Mouse (Mus musculus): ENCODE results near the gene Rad51c. TPM values are rescaled to one million over a fixed set of nuclear protein-coding genes. Genes with fewer than 3 reads are reported as not detected.
A peak's percentile ranks its signal among the peaks of the same experiment; 100 is the strongest.
"Not testable (repeated sequence)": the region's sequence is repeated elsewhere in the genome, so short reads cannot be mapped to it uniquely, and the experiment has no call there.

Gene Rad51c
- total and polyA plus RNA-seq, 3 experiments, result 4.8 to 6.8 (median 6.3) TPM

- no peak overlapping the region for H3K27ac ChIP-seq (ENCODE audit: insufficient read depth, low read depth)
- no peaks in the 10 kb centered on the region for H3K36me3 ChIP-seq (replicated peaks in 1 of 2; ENCODE audit: control insufficient read depth in 1 of 2, insufficient read depth in 1 of 2, low read length in 1 of 2)
- TF ChIP-seq MAFK (IDR thresholded peaks at IDR 0.05; ENCODE audit: insufficient replicate concordance, low read length), result no peak
- in situ Hi-C loops (cut with MboI; ENCODE audit: low pct_ligation_motif_present, low pct_unique_long_range_greater_than_20kb, low sequenced_read_pairs) (loop anchor here (5.0 kb wide), 1 partner anchor 34 kb away; no protein-coding TSS in a partner anchor), dilution Hi-C loops (cut with MboI; ENCODE audit: extremely low pct_ligation_motif_present, extremely low pct_unique_long_range_greater_than_20kb, low sequenced_read_pairs) (no loop called here)
- no peak overlapping the region for H3K4me2 ChIP-seq (ENCODE audit: insufficient read depth, low read depth, poor library complexity, severe bottlenecking)
- H3K4me3 ChIP-seq (replicated peaks in 1 of 3; ENCODE audit: low read depth in 2 of 3, low read length in 2 of 3, poor library complexity in 1 of 3), result no peak overlapping the region
- no peaks in the 10 kb centered on the region for H3K27me3 ChIP-seq (replicated peaks)
- peaks cover 2 to 42% of the 10 kb centered on the region in 2 experiments for H3K4me1 ChIP-seq (ENCODE audit: control insufficient read depth in 1 of 2, insufficient read depth in 2 of 2)
- no peak overlapping the region for H3K9ac ChIP-seq (ENCODE audit: insufficient read depth, low read depth)
- H3K79me2 ChIP-seq (replicated peaks; ENCODE audit: control insufficient read depth, extremely low read depth, insufficient read depth, poor library complexity, severe bottlenecking), result no peaks in the 10 kb centered on the region
- H3K9me3 ChIP-seq (replicated peaks; ENCODE audit: low read length), result no peaks in the 10 kb centered on the region
- no peak for DNase-seq (ENCODE audit: extremely low read depth)
These were observed 23.4 kb upstream of the Rad51c start for GRCm38 (mm10) chr11:87428051-87428673.

DNA sequence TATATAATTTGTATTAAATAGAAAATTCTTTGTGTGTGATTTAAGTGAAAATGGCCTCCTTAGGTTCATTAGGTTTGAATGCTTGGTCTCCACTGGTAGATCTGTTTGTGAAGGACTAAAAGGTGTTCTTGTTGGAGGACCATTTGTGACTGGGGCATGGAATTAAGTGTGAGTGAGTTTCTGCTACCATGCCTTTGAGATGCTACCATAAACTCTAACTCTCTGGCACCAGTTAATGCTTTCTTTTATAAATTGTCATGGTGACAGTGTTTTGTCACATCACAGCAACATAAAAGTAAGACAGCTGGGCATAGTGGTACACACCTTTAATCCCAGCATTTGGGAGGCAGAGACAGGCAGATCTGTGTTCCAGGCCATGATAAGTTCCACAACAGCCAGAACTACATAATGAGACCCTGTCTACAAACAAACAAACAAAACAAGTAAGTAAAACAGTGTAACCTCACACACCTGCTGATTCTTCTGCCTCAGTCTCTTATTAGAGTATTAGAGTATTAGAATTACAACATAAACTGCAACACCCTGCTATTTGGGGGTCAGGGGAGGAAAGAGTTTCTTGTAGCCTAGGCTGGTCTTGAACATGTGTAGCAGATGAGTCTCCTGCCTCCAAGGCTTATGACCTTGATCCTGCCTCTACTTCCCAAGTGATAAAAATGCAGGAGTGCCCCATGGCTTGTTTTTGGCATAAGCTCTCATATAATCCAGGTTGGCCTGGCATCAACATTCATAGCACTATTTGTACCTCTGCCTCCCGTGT is 22.7 kb upstream of the Rad51c start:
- no peak overlapping the region for H3K27ac ChIP-seq (ENCODE audit: insufficient read depth, low read depth)
- dilution Hi-C loops (cut with MboI; ENCODE audit: extremely low pct_ligation_motif_present, extremely low pct_unique_long_range_greater_than_20kb, low sequenced_read_pairs) (no loop called here), in situ Hi-C loops (cut with MboI; ENCODE audit: low pct_ligation_motif_present, low pct_unique_long_range_greater_than_20kb, low sequenced_read_pairs) (loop anchor here (5.0 kb wide), 1 partner anchor 35 kb away; no protein-coding TSS in a partner anchor)
- no peak overlapping the region for H3K9ac ChIP-seq (ENCODE audit: insufficient read depth, low read depth)
- peaks cover 2 to 39% of the 10 kb centered on the region in 2 experiments for H3K4me1 ChIP-seq (ENCODE audit: control insufficient read depth in 1 of 2, insufficient read depth in 2 of 2)
- H3K4me3 ChIP-seq (replicated peaks in 1 of 3; ENCODE audit: low read depth in 2 of 3, low read length in 2 of 3, poor library complexity in 1 of 3), result no peak overlapping the region
- H3K9me3 ChIP-seq (replicated peaks; ENCODE audit: low read length), result no peaks in the 10 kb centered on the region
- no peak overlapping the region for H3K4me2 ChIP-seq (ENCODE audit: insufficient read depth, low read depth, poor library complexity, severe bottlenecking)
- 0 out of 2 replicates have a peak, but pooled peaks have one; percentile 61 for TF ChIP-seq POLR2A (IDR thresholded peaks at IDR 0.05; ENCODE audit: low read depth, low read length)
- no peak for TF ChIP-seq NRF1 (IDR thresholded peaks at IDR 0.05; ENCODE audit: low read depth, low read length)
- peak; percentile 88 for DNase-seq (ENCODE audit: extremely low read depth)
- H3K79me2 ChIP-seq (replicated peaks; ENCODE audit: control insufficient read depth, extremely low read depth, insufficient read depth, poor library complexity, severe bottlenecking), result no peaks in the 10 kb centered on the region
- H3K36me3 ChIP-seq (replicated peaks in 1 of 2; ENCODE audit: control insufficient read depth in 1 of 2, insufficient read depth in 1 of 2, low read length in 1 of 2), result no peaks in the 10 kb centered on the region
- no peaks in the 10 kb centered on the region for H3K27me3 ChIP-seq (replicated peaks)

- H3K79me2 ChIP-seq (replicated peaks; ENCODE audit: control insufficient read depth, extremely low read depth, insufficient read depth, poor library complexity, severe bottlenecking); dilution Hi-C loops (cut with MboI; ENCODE audit: extremely low pct_ligation_motif_present, extremely low pct_unique_long_range_greater_than_20kb, low sequenced_read_pairs); H3K27ac ChIP-seq (ENCODE audit: insufficient read depth, low read depth); H3K9me3 ChIP-seq (replicated peaks; ENCODE audit: low read length); H3K27me3 ChIP-seq (replicated peaks); H3K36me3 ChIP-seq (replicated peaks in 1 of 2; ENCODE audit: control insufficient read depth in 1 of 2, insufficient read depth in 1 of 2, low read length in 1 of 2): not testable (repeated sequence)
- H3K4me2 ChIP-seq (ENCODE audit: insufficient read depth, low read depth, poor library complexity, severe bottlenecking), result peak overlapping the region; percentile 94; the same call in 1 of the 2 replicates
- H3K4me1 ChIP-seq (ENCODE audit: control insufficient read depth in 1 of 2, insufficient read depth in 2 of 2), result peaks cover 4 to 43% of the 10 kb centered on the region in 2 experiments
- peak; percentile 98 for DNase-seq (ENCODE audit: extremely low read depth)
- peak overlapping the region in 1 of 3 experiments; percentile 44 for H3K4me3 ChIP-seq (replicated peaks in 1 of 3; ENCODE audit: low read depth in 2 of 3, low read length in 2 of 3, poor library complexity in 1 of 3)
- H3K9ac ChIP-seq (ENCODE audit: insufficient read depth, low read depth), result peak overlapping the region; percentile 80
- in situ Hi-C loops (cut with MboI; ENCODE audit: low pct_ligation_motif_present, low pct_unique_long_range_greater_than_20kb, low sequenced_read_pairs), result loop anchor here (5.0 kb wide), 1 partner anchor 36 kb away; no protein-coding TSS in a partner anchor
- TF ChIP-seq MAFK (IDR thresholded peaks at IDR 0.05; ENCODE audit: insufficient replicate concordance, low read length), result peak; percentile 92
- TF ChIP-seq RCOR1 (conservative IDR thresholded peaks at IDR 0.05; ENCODE audit: low read depth, low read length), result peak; percentile 77; the same call in 1 of the 2 replicates
- peak; percentile 94 for TF ChIP-seq MAZ (IDR thresholded peaks at IDR 0.05; ENCODE audit: low read depth, low read length)
- TF ChIP-seq ZNF384 (IDR thresholded peaks at IDR 0.05; ENCODE audit: low read depth, low read length), result peak; percentile 87
- TF ChIP-seq TCF12 (IDR thresholded peaks at IDR 0.05; ENCODE audit: low read depth, low read length), result peak; percentile 95
- peak; percentile 96 for TF ChIP-seq NELFE (IDR thresholded peaks at IDR 0.05; ENCODE audit: low read depth, low read length)
- TF ChIP-seq E2F4 (IDR thresholded peaks at IDR 0.05; ENCODE audit: insufficient replicate concordance, low read depth, low read length), result peak; percentile 93; the same call in 1 of the 2 replicates
- peak; percentile 100 for TF ChIP-seq POLR2AphosphoS2 (IDR thresholded peaks at IDR 0.05; ENCODE audit: low read depth, low read length)
- TF ChIP-seq ZMIZ1 (IDR thresholded peaks at IDR 0.05; ENCODE audit: low read depth, low read length), result peak; percentile 100
- TF ChIP-seq UBTF (IDR thresholded peaks at IDR 0.05; ENCODE audit: low read depth, low read length), result 0 out of 2 replicates have a peak, but pooled peaks have one; percentile 52
- peak; percentile 57 for TF ChIP-seq USF2 (conservative IDR thresholded peaks at IDR 0.05; ENCODE audit: low read depth, low read length)
- peak; percentile 45 for TF ChIP-seq CHD2 (IDR thresholded peaks at IDR 0.05; ENCODE audit: low read length)
- TF ChIP-seq ELF1 (IDR thresholded peaks at IDR 0.05; ENCODE audit: low read depth, low read length), result peak; percentile 27; the same call in 1 of the 2 replicates
- TF ChIP-seq TBP (conservative IDR thresholded peaks at IDR 0.05; ENCODE audit: low read depth, low read length), result peak; percentile 99
- TF ChIP-seq ETS1 (conservative IDR thresholded peaks at IDR 0.05; ENCODE audit: low read depth, low read length), result peak; percentile 99
- TF ChIP-seq MEF2A (IDR thresholded peaks at IDR 0.05; ENCODE audit: borderline replicate concordance, low read depth, low read length), result peak; percentile 92
- TF ChIP-seq POLR2A (IDR thresholded peaks at IDR 0.05; ENCODE audit: low read depth, low read length), result peak; percentile 98
- peak; percentile 56; the same call in 1 of the 2 replicates for TF ChIP-seq NRF1 (IDR thresholded peaks at IDR 0.05; ENCODE audit: low read depth, low read length)
- TF ChIP-seq KAT2A (IDR thresholded peaks at IDR 0.05; ENCODE audit: insufficient replicate concordance, low read length), result 0 out of 2 replicates have a peak, but pooled peaks have one; percentile 13
These were observed 21.9 kb upstream of the Rad51c start for GRCm38 (mm10) chr11:87426450-87427250.
